Mouse (Mus musculus): ENCODE measurements around the gene Rai14. TPM values are rescaled to one million over a fixed set of nuclear protein-coding genes. Genes with fewer than 3 reads are reported as not detected.

The Rai14 gene
- total and polyA plus RNA-seq, 3 experiments = not detected

DNA sequence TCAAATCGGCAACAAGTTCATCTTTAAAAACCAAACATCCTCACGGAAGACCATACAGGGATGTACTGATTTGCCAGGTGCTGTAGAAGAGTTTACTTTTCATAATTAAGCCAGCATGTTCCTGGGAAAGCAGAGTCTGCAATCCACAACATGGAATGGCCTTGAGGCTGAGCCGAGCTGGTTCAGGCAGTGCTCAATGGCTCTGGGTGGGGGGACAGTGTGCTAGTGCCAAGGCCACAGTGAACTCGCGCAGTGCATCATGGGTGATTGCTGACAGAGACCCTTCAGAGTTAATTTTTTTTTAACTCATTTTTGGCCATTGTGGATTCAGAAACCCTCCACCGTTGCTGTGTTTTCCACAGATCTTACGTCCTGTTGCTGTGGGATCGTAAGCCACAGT lies 10.1 kb downstream of the Rai14 start:
- Histone ChIP-seq H3K9ac (ENCODE audit: control insufficient read depth, low read depth, low read length, poor library complexity, severe bottlenecking) (no peak overlapping the region), H3K9me3 (replicated peaks; ENCODE audit: insufficient read depth, low read length) (no peaks in the 10 kb centered on the region), H3K27ac (ENCODE audit: control insufficient read depth, low read depth, low read length) (no peak overlapping the region), H3K4me3 (ENCODE audit: control insufficient read depth in 1 of 2, insufficient read depth in 1 of 2, low read depth in 2 of 2, low read length in 2 of 2) (no peak overlapping the region), H3K27me3 (ENCODE audit: control insufficient read depth in 1 of 2, insufficient read depth in 2 of 2, low read length in 2 of 2) (no peaks in the 10 kb centered on the region; a peak in 1 of 4 replicates), H3K36me3 (ENCODE audit: control insufficient read depth in 1 of 2, insufficient read depth in 2 of 2, low read length in 2 of 2) (no peaks in the 10 kb centered on the region), H3K79me2 (ENCODE audit: control insufficient read depth, insufficient read depth, low read length, poor library complexity) (no peaks in the 10 kb centered on the region), H3K4me1 (ENCODE audit: control insufficient read depth in 1 of 2, insufficient read depth in 2 of 2, low read length in 2 of 2) (no peaks in the 10 kb centered on the region)
- DNase-seq (ENCODE audit: low read depth, low spot score) = no peak
- TF ChIP-seq ZKSCAN1 (IDR thresholded peaks at IDR 0.05; ENCODE audit: low read depth, low read length) = no peak
- no peak for TF ChIP-seq MAX (IDR thresholded peaks at IDR 0.05; ENCODE audit: low read length)
- TF ChIP-seq HCFC1 (IDR thresholded peaks at IDR 0.05; ENCODE audit: low read depth, low read length) = no peak
- no peak for TF ChIP-seq UBTF (IDR thresholded peaks at IDR 0.05; ENCODE audit: borderline replicate concordance, insufficient read depth, low read depth, low read length)
- TF ChIP-seq TBP (IDR thresholded peaks at IDR 0.05; ENCODE audit: low read depth, low read length) = no peak
- no peak for TF ChIP-seq RCOR1 (IDR thresholded peaks at IDR 0.05; ENCODE audit: low read depth, low read length)
- TF ChIP-seq MAFK (IDR thresholded peaks at IDR 0.05; ENCODE audit: borderline replicate concordance, low read depth, low read length) = no peak
- no peak for TF ChIP-seq NRF1 (IDR thresholded peaks at IDR 0.05; ENCODE audit: insufficient read depth, low read depth, low read length, poor library complexity, severe bottlenecking)
- TF ChIP-seq CHD2 (IDR thresholded peaks at IDR 0.05; ENCODE audit: low read length) = no peak
- TF ChIP-seq CHD1 (IDR thresholded peaks at IDR 0.05; ENCODE audit: low read depth, low read length) = no peak
- no peak for TF ChIP-seq E2F4 (IDR thresholded peaks at IDR 0.05; ENCODE audit: borderline replicate concordance, low read depth, low read length)
- TF ChIP-seq SIN3A (IDR thresholded peaks at IDR 0.05; ENCODE audit: low read length) = no peak
- no peak for TF ChIP-seq JUND (IDR thresholded peaks at IDR 0.05; ENCODE audit: low read depth, low read length)

- no peak overlapping the region for H3K9ac ChIP-seq (ENCODE audit: control insufficient read depth, low read depth, low read length, poor library complexity, severe bottlenecking)
- H3K27ac ChIP-seq (ENCODE audit: control insufficient read depth, low read depth, low read length) = no peak overlapping the region
- no peaks in the 10 kb centered on the region for H3K79me2 ChIP-seq (ENCODE audit: control insufficient read depth, insufficient read depth, low read length, poor library complexity)
- no peaks in the 10 kb centered on the region for H3K9me3 ChIP-seq (replicated peaks; ENCODE audit: insufficient read depth, low read length)
- no peaks in the 10 kb centered on the region for H3K4me1 ChIP-seq (ENCODE audit: control insufficient read depth in 1 of 2, insufficient read depth in 2 of 2, low read length in 2 of 2)
- no peaks in the 10 kb centered on the region for H3K36me3 ChIP-seq (ENCODE audit: control insufficient read depth in 1 of 2, insufficient read depth in 2 of 2, low read length in 2 of 2)
- no peak for DNase-seq (ENCODE audit: low read depth, low spot score)
- TF ChIP-seq RCOR1 (IDR thresholded peaks at IDR 0.05; ENCODE audit: low read depth, low read length) (no peak), CTCF (IDR thresholded peaks at IDR 0.05 in 2 of 3, conservative IDR thresholded peaks at IDR 0.05 in 1 of 3; ENCODE audit: control insufficient read depth in 1 of 3, insufficient read depth in 1 of 3, low read depth in 2 of 3, low read length in 3 of 3, poor library complexity in 1 of 3, severe bottlenecking in 1 of 3) (no peak), POLR2AphosphoS2 (IDR thresholded peaks at IDR 0.05; ENCODE audit: low read length) (no peak), TAL1 (IDR thresholded peaks at IDR 0.05; ENCODE audit: low read length) (no peak), MEF2A (IDR thresholded peaks at IDR 0.05; ENCODE audit: extremely low read depth, insufficient replicate concordance, low read depth, low read length, poor library complexity, severe bottlenecking) (no peak), MAZ (IDR thresholded peaks at IDR 0.05; ENCODE audit: low read depth, low read length) (no peak), EP300 (IDR thresholded peaks at IDR 0.05; ENCODE audit: low read depth in 1 of 2, low read length in 2 of 2) (no peak), USF2 (IDR thresholded peaks at IDR 0.05; ENCODE audit: borderline replicate concordance in 1 of 2, insufficient read depth in 1 of 2, low read depth in 1 of 2, low read length in 2 of 2) (no peak), ZC3H11A (IDR thresholded peaks at IDR 0.05; ENCODE audit: low read depth, low read length) (no peak), NELFE (IDR thresholded peaks at IDR 0.05; ENCODE audit: low read depth, low read length) (no peak), BHLHE40 (IDR thresholded peaks at IDR 0.05; ENCODE audit: borderline replicate concordance, low read depth, low read length) (no peak), ELF1 (IDR thresholded peaks at IDR 0.05; ENCODE audit: low read depth, low read length) (no peak), ZMIZ1 (IDR thresholded peaks at IDR 0.05; ENCODE audit: low read depth, low read length) (no peak), CHD1 (IDR thresholded peaks at IDR 0.05; ENCODE audit: low read depth, low read length) (no peak), E2F4 (IDR thresholded peaks at IDR 0.05; ENCODE audit: borderline replicate concordance, low read depth, low read length) (no peak), GABPA (IDR thresholded peaks at IDR 0.05; ENCODE audit: low read depth, low read length) (no peak), POLR2AphosphoS5 (IDR thresholded peaks at IDR 0.05; ENCODE audit: borderline replicate concordance, low read depth, low read length) (no peak)
- H3K4me3 ChIP-seq (ENCODE audit: control insufficient read depth in 1 of 2, insufficient read depth in 1 of 2, low read depth in 2 of 2, low read length in 2 of 2) = no peak overlapping the region
- H3K27me3 ChIP-seq (ENCODE audit: control insufficient read depth in 1 of 2, insufficient read depth in 2 of 2, low read length in 2 of 2) = no peaks in the 10 kb centered on the region; a peak in 1 of 4 replicates
These were observed 12.9 kb downstream of the Rai14 start for GRCm38 (mm10) chr15:10701571-10701970.

Measured in MEL (cell line).